Mouse (Mus musculus): ENCODE data around the gene Bub1b.

Bub1b gene

GRCm38 (mm10) chr2:118597673-118598568 lies at the start of gene Bub1b:
Gene Bub1b, plus strand, starts transcription at chr2:118598211.
- peak; percentile 89 to 95 for DNase-seq

- DNase-seq, result peak; percentile 41 to 58
Measured at GRCm38 (mm10) chr2:118548421-118549221, 49.4 kb upstream of the Bub1b start.

DNA sequence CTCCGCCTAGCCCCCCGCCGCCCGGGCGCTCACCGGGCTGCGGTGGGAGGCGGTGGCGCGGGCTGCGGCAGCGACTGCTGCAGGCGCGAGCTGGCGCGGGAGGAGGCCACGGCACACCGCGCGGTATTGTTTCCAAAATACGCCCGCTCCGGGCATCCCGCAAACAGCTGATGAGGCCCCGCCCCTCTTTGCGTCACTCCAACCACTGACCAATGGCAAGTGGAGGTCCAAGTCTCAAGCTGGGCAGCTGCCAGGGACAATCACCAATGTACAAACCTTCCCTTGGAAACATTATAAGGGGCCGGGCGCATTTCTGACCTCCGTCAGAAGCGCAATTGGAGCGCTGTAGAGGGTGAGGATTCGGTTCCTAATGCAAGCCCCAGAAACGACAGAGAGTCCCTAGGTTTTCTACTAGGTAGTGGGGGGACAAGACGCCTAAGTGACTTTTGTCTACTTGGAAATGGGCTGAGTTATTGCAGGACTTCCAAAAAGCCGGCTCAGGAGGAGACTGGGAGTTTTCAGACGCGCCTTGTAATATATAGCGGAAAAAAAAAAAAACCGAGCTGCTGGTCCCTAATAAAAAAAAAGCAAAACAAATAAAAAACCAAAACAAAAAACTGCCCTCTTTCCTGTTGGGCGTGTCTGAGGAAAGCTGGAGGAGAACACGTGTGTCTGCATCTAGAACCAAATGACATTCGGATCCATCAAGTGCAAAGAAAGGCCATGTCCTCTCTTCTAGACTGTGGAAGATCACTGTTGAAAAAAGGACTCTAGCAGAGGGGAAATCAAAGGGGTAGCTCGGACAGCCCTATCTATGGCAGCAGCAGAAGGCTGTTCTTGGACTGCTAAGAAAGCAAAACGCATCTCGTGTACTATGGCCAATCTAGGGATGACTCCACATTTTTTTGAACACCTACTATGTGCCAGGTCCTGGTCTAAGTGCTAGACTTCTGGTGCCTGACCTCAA lies 48.2 kb upstream of the Bub1b start, which contains the start of gene Bmf:
Gene Bmf (minus strand): TSS at position 181 of the 967 bp plus-strand sequence.
- DNase-seq, result peak; percentile 99

- DNase-seq, result no peak
Measured at GRCm38 (mm10) chr2:118551606-118552005, 46.4 kb upstream of the Bub1b start.

DNA sequence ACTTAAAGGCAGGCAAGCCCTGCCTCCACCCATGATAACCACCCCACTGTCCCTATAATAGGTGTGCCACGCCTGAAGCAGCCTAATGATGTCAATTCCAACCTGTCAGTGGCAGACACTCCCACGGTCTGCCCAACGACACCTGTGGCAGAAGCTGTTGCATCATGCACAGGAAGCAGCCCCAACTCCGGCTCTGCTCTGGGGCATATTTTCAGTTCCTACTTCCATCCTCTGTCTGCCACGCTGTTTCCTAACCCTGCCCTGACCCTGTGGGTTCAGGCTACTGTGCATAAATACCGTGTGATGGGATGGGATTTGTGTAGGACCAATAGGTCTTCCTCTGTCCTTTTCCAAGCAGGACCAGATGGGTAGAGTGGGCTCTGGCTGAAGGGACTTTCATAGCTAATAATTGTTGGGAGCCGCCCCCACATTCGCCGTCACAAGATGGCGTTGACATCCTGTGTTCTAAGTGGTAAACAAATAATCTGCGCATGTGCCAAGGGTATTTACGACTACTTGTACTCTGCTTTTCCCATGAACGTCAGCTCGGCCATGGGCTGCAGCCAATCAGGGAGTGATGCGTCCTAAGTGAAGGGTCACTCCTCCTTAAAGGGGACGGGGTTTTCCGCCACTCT lies 43.5 kb upstream of the Bub1b start:
- DNase-seq, result peak; percentile 52 to 61

DNA sequence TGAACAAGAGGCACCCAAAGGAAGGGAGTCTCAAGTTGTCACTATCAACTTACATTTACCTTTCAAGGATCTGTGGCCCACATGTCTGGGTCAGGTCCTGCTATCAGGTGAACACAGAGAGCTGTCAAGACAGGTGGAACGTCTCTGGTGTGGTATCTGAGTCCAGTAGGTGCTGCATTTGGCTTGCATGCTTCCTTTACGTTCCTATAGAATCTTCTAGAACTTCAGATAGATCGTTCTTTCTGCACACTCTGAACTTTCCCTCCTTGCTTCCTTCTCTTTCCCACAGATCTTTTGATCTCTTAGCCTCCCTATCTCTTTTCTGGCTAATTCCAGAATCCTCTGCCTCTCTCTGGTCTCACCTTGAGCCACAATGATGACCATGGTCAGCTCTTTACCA lies 39.6 kb upstream of the Bub1b start:
- DNase-seq, result no peak

GRCm38 (mm10) chr2:118562015-118562414 lies 36.0 kb upstream of the Bub1b start:
- DNase-seq, result no peak

GRCm38 (mm10) chr2:118562431-118562830 lies 35.6 kb upstream of the Bub1b start:
- no peak for DNase-seq

DNA sequence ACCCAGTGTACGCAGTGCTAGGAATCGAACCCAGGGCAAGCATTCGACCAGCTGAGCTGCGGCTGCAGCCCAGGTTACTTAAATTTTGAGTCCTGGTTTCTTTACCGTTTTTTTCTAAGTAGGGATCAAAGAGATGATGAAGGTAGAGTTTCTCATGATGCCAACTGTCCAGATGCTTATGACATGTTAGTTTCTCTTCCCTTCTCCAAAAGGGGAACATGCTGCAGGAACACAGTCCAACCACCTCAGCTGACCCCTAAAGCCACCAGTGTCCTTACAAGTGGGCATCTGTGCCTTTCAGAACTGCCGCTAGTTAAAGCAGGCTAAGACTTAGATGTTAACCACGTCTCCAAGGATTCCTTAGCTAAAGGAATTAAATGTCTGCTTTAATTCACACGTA lies 30.8 kb upstream of the Bub1b start:
- DNase-seq, result no peak

GRCm38 (mm10) chr2:118570939-118571338 lies 27.1 kb upstream of the Bub1b start:
- DNase-seq, result no peak

DNA sequence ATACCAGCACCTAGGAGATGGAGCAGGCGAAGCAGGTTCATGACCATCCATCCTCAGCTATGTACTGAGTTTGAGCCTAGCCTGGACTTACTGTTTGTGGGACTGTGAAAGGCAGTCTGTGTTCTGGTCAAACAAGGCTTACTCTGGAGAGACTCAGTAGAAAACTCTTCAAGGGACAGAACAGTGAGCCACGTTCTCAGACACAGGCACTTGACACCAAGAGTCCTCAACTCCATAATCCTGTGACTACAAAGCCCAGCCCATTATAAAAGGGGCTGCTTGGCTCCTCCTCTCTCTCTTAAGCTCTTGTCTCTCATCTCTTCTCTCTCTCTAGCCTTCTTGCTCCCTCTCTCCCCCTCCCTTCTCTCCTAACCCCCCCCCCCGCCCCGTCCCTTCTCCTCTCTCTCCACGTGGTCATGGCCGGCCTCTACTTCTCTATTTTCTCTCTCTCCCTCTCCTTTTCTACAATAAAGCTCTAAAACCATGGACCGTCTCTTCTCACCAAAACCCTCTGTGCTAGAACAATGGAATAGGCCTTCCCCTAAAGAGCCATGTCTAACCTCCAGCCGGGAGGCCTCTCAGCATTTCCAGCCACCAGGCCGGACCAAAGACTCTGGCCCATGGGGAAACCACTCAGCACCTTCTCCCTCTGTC lies 25.7 kb upstream of the Bub1b start:
- DNase-seq, result no peak

DNA sequence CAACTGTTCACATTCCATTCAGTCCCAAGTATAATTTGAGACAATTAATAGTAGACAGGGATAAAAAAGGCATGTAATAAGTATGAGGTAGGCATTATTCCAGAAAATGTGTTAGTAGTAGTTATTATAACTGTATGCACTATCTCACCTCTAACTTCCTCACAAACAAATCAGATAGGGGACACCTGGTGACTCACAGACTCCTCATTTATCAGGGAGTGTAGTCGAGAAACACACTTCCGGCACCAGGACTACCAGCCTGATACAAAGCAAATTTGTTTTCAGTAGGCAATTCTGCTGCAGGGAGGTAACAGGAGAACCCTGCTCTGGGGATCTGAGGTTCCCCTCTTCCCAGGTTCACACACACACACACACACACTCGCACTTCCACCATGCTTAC lies 24.9 kb upstream of the Bub1b start:
- DNase-seq, result no peak

- DNase-seq, result no peak
Measured at GRCm38 (mm10) chr2:118586013-118586412, 12.0 kb upstream of the Bub1b start.

GRCm38 (mm10) chr2:118587686-118588085 lies 10.3 kb upstream of the Bub1b start:
- DNase-seq, result no peak

- no peak for DNase-seq
Measured at GRCm38 (mm10) chr2:118591083-118591482, 6.9 kb upstream of the Bub1b start.

GRCm38 (mm10) chr2:118599087-118599486 lies 1.1 kb downstream of the Bub1b start:
- DNase-seq, result no peak

DNA sequence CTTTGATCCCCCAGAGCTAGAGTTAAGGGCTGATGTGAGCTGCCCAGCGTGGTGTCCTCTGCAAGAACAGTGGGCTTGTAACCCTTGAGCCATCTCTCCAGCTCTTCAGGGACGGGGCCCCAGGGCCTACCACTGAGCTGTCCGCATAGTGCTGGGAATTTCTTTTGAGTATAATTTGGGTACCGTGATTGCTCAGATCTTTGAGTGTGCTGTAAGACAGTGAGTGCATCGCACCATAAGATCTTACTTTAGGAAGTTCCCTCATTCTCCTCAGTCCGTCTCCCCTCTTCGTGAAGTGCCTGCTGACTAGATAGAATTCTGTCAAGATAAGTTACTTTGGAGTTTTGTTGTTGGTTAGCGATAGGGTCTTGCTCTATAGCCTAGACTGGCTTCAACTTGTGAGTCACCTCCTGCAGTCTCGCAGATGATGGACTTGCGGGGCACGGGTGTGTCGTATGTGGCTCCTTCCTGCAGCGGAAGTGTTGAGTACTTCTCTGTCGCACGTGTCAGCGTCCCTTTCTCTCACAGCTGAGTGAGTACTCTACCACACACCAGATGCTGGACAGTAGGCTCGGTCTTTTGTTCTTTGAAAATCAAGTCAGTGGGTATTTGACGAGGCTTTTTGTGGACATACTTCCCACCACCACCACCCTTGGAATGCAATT lies 3.7 kb downstream of the Bub1b start:
- DNase-seq, result no peak

DNA sequence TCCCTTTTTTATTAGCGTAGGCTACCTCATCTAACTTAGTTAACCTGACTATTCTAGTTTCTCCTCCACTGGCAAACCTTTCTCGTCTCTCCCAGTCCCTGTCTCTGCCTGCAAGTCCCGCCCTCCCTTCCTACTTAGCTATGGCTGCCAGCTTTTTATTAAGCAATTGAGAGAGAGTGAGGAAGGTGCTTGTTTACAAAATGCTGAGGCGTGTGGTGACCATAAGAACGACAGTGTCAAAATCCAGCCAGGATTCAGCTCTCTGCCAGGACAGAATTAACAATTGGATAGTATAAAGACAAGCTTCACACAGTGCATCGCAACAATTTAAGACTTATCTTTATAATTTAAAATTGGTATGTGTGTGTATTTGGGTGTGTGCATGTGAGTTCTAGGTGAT lies 6.1 kb downstream of the Bub1b start:
- DNase-seq, result no peak

GRCm38 (mm10) chr2:118606032-118606431 lies 8.0 kb downstream of the Bub1b start:
- DNase-seq, result peak; percentile 19

- no peak for DNase-seq
Measured at GRCm38 (mm10) chr2:118606976-118607375, 9.0 kb downstream of the Bub1b start.

DNA sequence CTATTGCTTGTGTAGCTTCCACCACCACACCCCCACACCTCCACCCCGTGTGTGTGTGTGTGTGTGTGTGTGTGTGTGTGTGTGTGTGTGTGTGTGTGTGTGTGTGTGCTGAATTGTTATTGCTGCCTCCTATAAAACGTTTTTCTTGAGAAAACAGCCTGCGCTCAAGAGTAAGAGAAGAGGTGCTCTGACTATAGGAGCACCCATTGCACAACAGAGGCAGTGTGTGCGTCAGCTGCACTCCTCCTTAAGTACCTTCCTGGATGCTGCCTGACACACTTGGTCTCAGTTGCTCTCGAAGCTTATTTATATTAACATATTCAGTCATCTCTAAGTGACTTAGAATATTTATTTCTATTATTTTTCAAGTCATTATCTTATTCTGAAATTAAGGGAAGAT lies 20.0 kb downstream of the Bub1b start:
- DNase-seq, result no peak

All from cerebellum, adult 18-20 months (tissue).